Mouse (Mus musculus) thymus, adult 18-20 months (tissue): ENCODE data around the gene Gm20390.

Source experiments
- DNase-seq, 2 experiments: peaks; one replicate each; pipeline ENCODE4 v3.0.0; 2022; ENCODE audit warnings: mixed read lengths in 2 of 2

The Gm20390 gene

GRCm38 (mm10) chr11:93968005-93968847, at the start of gene Gm20390, which contains the start of gene Nme1:
Gene Gm20390 (minus strand): TSS chr11:93968293.
Gene Nme1 (minus strand): TSS chr11:93968521.
- DNase-seq, result peak; percentile 91 to 94

GRCm38 (mm10) chr11:94003346-94003745, 35.3 kb upstream of the Gm20390 start:
- DNase-seq, result no peak

- no peak for DNase-seq
Observed at GRCm38 (mm10) chr11:93999276-93999675, 31.2 kb upstream of the Gm20390 start.

- peak in 1 of 2 experiments; percentile 17 for DNase-seq
Observed at GRCm38 (mm10) chr11:93997141-93997775, 29.2 kb upstream of the Gm20390 start.

GRCm38 (mm10) chr11:93996306-93997140, 28.4 kb upstream of the Gm20390 start:
- peak; percentile 53 to 59 for DNase-seq

GRCm38 (mm10) chr11:93995720-93996305, 27.7 kb upstream of the Gm20390 start, which contains the start of gene Spag9:
Gene Spag9 (plus strand): TSS chr11:93996091.
- peak; percentile 88 to 91 for DNase-seq

GRCm38 (mm10) chr11:93995111-93995719, 27.1 kb upstream of the Gm20390 start:
- DNase-seq, result peak; percentile 57 to 77

- DNase-seq, result no peak
Observed at GRCm38 (mm10) chr11:93994531-93994930, 26.4 kb upstream of the Gm20390 start.

GRCm38 (mm10) chr11:93988328-93989062, 20.4 kb upstream of the Gm20390 start:
- DNase-seq, result no peak

GRCm38 (mm10) chr11:93987625-93988327, 19.7 kb upstream of the Gm20390 start:
- no peak for DNase-seq

- no peak for DNase-seq
Observed at GRCm38 (mm10) chr11:93987026-93987425, 18.9 kb upstream of the Gm20390 start.

GRCm38 (mm10) chr11:93986298-93986697, 18.2 kb upstream of the Gm20390 start:
- DNase-seq, result no peak

GRCm38 (mm10) chr11:93985265-93985664, 17.2 kb upstream of the Gm20390 start:
- DNase-seq, result no peak

GRCm38 (mm10) chr11:93984619-93985018, 16.5 kb upstream of the Gm20390 start:
- no peak for DNase-seq

GRCm38 (mm10) chr11:93979502-93980049, 11.5 kb upstream of the Gm20390 start:
- no peak for DNase-seq

- no peak for DNase-seq
Observed at GRCm38 (mm10) chr11:93972951-93973350, 4.9 kb upstream of the Gm20390 start.

- DNase-seq, result no peak
Observed at GRCm38 (mm10) chr11:93969799-93970198, 1.7 kb upstream of the Gm20390 start.

- DNase-seq, result no peak
Observed at GRCm38 (mm10) chr11:93969171-93969570, 1.1 kb upstream of the Gm20390 start.

- DNase-seq, result no peak
Observed at GRCm38 (mm10) chr11:93968848-93969128, 695 bp upstream of the Gm20390 start.

GRCm38 (mm10) chr11:93967381-93967780, 712 bp downstream of the Gm20390 start:
- DNase-seq, result no peak

- no peak for DNase-seq
Observed at GRCm38 (mm10) chr11:93965391-93965790, 2.7 kb downstream of the Gm20390 start.
